Mouse (Mus musculus) cerebellum, postnatal 14 days (tissue): ENCODE measurements at regions not wholly inside any gene's neighbourhood (a gene's known extent, or its start where the extent isn't known, plus 50 kb on each side); places are given as distances from the start of the nearest gene placed in this dataset.
A peak's percentile ranks its signal among the peaks of the same experiment; 100 is the strongest.
"Not testable (repeated sequence)": the region's sequence is repeated elsewhere in the genome, so short reads cannot be mapped to it uniquely, and the experiment has no call there.

Source experiments
- DNase-seq, 2 experiments: peaks; one replicate each; pipeline ENCODE4 v3.0.0; 2021; ENCODE audit warnings: mixed read lengths in 2 of 2

DNA sequence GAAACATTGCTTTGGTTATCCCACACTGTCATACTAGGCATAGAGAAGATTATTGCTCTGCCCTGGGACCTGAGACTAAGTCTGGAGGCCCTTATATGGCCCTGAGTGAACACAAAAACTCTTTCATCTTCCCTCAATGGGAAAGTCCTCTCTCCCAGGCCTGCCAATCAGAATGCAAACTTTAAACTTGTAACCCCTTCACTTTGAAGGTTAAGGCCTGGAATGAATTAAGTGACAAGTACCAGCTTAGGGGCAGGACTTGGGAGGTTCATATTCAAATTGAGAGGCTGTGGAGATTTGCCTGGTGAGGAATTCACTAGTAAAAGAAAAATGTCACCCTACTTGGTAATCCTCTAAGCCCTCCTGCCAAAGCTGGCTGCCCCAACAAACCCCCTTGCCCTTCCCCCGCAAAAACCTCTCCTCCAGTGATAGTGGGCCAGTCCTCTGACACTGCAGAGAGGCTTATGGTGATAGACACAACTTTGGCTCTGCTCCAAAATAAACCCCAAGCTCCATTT lies 120.4 kb upstream of the Thpo start:
- no peak for DNase-seq

DNA sequence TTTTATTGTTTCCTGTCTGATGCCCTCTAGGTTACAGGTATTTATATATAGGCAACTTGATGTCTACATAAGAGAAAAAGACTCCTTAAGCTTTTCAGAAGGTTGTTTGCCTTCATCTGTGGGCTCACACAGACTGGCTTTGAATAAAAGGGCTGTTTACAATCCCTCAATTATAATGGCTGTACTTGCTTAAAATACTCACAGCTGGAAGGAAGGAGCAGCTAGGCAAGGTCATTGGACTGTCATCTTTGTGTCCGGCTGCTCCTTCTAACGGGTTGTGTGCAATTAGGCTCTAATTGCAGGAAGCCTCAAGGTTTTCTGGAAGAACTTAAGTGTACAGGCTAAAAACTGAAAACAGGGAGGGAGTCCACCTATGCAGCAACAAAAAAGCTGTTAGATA lies 103.8 kb upstream of the Thpo start:
- no peak for DNase-seq

DNA sequence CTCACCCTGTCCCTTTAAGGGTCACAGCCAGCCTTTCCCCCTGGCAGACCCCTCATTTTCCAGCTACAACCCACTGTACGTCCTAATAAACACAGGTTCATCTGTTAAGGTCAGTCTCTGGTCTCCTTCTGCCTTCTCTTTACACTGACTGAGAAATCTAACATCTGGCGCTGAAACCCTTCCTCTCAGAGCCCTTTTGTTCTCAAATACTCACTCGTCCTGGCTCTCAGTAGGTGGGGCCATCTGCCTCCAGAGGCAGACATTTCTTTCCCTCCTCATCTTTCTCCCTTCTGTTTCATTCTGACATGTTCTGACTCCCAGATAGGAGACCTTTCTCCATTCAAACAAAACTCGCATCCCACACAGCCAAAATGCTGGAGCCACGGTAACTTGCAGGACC lies 102.6 kb upstream of the Thpo start:
- no peak for DNase-seq

DNA sequence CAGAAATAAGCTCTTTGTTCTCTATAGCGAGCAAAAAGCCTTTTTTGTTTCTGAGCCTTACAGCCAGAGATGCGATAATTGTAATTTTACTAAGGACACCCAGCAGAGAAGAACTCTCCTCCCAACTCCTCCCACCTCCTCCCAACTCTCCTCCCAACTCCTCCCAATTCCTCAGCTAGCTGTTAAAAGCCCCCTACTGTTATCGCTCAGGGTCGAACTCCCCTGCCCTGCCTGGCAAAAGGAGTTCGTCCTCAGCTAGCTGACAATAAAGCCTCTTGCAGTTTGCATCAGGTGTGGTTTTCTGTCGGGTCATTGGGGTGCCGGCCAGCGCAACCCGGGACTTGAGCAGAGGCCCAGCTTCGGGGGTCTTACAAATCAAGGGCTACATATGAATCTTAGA lies 99.5 kb upstream of the Thpo start:
- DNase-seq, result not testable (repeated sequence)

DNA sequence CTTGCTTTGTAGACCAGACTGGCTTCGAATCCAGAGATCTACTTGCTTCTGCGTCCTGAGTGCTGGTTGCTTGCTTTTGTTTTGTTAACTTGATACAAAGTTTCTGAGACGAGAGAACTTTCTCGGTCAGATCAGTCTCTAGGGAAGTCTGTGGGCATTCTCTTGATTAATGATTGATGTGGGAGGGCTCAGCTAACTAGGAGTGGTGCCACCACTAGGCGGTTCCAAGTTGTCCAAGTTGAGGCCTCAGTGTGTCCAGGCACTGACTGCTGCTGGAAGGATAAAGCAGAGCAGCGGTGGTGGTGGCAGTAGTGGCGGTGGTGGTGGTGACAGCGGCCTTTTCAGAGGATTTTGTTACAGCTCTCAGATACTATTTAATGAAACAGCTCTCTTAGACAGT lies 99.0 kb upstream of the Thpo start:
- no peak for DNase-seq

DNA sequence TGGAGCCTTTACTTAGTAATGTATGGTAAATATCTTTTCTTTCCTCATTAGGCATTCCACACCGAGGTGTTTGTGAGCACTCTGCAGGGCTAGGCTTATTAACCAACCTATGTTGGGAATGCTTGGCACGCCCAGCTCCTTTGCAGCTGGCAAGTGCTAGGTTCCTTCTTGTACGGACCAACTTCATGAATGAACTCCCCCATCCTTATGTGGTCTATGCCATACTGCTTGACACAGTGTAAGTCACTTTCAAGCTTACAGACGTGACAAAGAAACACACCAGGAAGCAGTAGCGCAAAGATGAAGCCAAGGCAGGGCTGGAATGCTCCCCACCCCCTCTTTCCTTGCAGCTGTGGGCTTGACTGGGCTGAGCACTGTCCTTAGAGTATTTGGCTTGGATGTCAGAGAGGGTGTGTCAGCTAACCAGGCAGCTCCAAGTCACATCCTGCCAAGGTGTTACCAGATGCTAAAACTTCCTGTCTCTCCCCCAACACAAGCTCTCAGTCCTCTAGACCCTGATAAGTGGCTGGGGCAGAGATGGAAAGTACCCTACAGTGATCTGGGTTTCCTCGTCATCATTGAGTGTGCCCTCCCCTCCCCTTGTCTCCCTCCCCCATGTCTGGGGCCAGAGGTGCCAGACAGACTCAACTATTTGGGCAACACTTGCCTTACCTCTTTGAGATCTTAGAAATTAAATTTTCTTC lies 95.6 kb upstream of the Thpo start:
- no peak for DNase-seq

DNA sequence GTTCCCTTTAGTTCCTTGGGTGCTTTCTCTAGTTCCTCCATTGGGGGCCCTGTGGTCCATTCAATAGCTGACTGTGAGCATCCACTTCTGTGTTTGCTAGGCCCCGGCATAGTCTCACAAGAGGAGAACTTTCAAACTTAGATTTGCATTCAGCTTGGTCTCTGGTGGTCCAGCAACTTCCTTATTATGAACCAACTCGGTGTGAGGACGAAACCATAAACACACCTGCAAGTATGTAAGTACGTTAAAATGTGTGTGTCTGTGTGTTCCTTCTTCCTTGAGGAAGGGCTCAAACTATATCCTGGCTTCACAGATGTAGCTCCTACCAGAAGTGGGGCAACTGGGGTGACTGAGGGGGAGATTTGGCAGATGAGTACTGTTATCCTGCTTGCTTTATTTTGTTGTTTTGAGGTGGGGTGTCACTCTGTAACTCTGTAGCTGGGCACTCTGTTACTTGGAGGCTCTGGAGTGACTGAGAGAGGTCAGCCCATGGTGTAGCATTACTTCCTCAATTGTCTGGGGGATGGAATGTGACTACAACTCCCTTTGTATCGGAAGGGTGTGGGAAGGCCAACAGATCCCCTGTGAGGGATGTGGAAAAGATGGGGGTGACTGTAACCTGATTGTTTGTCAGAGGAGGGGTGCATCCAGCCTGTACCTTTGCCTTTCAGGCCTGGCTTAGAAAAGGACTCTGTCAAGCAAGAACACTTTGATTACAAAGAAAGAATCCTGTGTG lies 94.9 kb upstream of the Thpo start:
- no peak for DNase-seq

DNA sequence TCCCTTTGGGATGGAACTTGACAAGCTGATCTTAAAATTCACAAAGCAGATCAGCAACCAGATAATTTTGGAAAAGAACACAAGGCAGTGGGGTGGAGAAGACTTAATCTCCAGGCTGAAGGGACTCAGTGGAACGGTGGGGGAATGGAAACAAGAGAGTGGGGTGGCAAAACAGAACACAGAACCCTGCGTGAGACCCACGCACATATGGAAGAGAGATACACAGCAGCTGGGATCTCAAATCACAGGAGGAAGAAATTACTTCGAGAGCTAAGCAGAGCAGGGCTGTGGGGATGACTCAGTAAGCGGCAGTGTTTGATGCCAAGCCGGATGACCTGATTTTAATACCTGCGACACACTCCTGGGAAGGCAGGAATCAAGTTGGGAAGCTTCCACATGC lies 89.9 kb upstream of the Thpo start:
- peak; percentile 38 to 54 for DNase-seq

DNA sequence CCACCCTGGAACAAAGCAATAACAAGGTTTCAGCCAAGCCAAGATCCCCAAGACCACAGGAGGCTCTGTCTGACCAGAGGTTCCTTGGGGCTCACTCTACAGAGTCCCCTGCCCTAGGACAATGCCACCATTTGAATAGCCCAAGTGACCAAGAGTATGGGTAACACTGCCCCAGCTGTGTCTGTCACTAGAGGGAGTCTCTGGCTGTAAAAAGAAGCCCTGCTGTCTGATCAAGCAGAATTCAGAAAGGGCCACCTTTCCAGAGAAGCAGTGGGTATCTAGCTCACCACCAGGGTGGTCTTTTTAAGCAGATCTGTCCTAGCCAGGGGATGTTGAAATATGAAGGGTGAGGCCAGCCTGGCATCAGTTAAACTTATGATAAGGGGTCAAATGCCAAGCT lies 86.6 kb upstream of the Thpo start:
- DNase-seq, result no peak

DNA sequence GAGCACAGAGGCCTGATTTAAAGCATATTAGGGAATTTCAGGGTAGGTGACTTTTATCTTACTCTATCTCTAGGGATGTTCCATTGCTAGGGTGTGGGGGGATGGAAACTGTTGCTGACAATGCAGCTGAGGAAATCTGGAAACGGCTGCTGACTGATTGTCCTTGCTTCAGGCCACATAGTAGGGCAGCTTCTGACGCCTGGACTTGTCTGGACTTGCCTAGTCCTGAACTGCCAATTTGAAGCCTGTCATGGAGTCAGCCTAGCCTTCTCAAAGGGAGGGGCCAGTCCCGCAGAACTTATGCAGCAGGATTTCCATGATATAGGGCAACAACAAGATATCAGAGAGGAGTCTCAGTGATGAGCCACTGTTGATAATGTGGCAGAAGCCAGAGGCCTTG lies 85.3 kb upstream of the Thpo start:
- DNase-seq, result no peak

DNA sequence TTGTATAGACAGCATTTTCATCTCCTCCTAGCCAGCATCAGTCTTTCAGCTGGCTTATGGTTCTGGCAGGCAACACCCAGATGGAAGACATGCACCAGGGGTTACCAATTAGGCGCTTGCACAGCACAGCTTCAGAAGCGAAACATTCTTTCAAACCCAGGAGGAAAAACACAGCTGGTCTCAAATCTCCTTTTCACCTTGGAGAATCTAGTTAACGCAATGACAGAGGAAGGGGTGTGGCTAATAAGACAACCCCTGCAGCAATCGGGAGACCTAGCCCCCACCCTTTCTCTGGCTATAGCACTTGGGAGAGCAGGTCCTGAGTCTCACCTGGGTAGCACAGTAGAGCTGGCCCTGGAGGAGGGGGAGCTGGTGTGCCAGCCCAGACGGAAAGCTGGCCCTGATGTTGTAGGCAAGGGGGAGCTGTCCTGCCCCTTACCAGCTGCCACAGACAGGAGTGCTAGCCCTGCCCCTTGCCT lies 84.4 kb upstream of the Thpo start:
- no peak for DNase-seq

DNA sequence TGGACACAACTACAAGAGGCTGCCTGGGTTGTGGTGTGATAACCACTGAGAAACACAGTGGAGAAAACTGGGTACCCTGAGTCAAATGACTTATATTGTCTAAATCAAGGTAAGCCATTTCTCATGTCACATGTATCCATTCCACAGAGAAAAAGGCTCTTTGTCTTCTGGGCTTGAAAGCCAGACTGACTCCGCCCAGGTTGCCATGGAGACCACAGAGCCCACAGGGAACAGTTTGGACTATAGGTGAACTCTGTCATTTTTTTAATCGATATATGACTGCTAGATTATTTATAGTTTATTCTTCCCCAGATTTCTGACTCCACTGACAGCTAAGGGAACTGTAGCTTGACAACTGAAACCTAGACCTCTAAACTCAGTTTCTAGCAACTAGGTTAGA lies 80.7 kb upstream of the Thpo start:
- no peak for DNase-seq

DNA sequence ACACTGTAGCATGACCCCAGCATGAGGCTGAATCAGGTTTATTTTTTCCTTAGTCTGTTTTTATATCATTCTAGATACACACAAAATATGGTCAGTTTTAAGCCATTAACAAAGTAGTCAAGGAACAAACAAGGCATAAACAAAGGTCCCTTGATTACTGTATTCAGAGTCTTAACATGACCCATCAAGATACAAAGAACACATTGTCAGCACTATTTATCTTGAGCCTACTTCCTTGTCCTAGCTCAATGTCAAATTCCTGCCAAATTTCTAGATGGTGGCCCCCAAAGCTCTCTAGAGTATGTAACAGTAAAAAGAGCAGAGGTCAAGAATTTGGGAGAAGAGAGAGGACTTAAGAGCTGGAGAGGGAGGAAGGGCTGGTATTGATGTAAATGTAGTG lies 79.9 kb upstream of the Thpo start:
- DNase-seq, result no peak

DNA sequence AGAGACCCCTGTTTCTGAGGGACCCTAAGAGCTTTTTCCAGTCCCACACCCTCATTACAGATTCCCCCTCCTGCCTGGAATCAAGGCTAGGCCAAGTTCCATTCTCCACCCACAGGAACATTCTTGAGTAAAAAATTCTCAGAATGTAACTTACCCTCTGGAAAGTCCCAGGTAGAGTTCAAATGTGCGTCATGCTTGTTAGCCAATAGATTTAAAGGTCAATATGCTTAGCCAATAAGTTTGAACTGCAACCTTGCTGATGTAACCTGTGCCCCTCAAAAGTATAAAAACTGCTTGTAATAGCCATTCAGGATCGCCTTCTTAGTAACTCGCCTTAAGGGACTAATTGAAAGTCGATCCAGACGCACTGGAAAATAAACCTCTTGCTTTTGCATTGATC lies 77.7 kb upstream of the Thpo start:
- not testable (repeated sequence) for DNase-seq

DNA sequence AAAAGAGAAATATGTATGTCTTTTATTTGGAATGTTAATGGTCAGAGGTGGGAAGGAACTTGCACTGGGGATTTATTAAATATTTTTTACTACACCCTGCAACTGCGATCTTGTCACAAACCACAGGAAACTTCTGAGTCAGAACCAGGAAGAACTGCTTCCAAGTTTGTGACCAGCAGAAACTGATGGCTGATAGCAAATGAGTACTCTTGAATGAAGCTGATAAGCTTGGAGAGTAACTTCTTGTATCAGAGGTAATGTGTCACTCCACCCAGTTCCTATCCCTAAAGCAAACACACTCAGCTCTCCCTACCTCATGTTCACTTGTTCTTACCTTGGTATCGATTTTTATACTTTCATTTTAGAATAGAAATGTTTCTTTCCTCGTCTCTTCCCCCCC lies 76.0 kb upstream of the Thpo start:
- DNase-seq, result no peak

DNA sequence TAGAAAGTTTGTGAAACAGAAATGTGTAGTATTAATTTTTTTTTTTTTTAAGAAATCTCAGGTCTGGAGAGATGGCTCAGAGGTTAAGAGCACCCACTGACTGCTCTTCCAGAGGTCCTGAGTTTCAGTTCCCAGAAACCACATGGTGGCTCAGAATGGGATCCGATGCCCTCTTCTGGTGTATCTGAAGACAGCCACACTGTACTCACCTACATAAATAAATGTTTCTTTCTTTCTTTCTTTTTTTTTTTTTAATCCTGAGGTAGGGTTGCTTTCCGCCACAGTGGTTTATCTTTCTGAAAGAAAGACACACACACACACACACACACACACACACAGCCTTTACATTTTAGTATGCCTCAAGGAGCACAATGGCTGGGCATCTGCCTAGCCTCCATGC lies 74.0 kb upstream of the Thpo start:
- DNase-seq, result no peak

DNA sequence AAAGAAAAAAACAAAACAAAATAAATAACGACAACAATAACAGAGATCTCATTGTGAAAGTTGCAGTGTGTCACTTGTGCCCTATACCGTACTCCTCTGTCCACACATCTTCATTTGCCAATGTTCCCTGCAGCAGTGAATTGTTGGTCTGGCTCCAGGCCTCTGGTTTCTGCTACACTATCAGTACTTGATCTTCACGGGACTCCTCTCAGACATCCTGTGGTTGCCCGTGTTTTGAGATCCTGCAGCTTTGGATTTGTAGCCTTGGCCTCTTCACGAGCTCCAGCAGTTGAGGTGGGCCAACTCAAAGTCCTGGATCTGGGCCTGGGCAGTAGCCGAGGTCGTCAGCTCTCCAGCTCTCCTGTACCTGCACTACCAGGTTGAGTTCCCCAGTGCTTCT lies 72.4 kb upstream of the Thpo start:
- DNase-seq, result no peak

DNA sequence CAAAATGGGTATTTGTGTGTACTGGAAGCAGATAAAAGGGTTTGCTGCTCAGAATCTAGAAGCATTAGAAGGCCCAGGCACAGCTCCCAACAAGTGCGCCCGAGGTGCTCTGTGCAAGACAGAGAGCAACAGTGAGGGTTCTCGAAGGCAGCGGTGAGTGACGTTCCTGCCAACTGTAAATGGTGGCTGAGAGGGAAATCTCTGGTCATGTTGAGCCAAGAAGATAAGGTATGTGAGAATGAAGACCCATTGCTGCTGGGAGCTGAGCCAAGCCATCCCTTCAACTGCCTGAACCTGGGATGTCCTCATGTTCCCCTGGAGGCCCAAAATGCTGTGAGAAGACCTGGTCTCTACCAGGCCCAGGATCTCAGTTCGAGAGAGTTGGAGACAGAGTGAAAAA lies 71.5 kb upstream of the Thpo start:
- no peak for DNase-seq

DNA sequence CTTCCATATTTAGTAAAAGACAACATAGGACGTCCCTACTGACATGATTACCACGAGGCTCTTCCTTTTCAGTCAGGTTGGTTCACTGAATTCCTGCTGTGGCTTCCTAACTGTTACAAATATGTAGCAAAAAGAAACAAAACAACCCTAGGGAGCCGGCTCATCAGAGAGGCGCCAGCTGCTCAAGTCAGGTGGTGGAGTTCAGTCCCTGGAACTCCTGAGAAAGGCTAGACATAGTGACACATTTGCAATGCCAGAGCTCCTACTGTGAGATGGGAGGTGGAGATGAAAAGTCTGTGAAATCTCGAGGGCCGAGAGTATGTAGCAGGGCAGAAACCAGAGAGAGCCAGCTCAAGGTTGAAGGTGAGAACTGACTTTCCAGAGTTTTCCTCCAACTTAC lies 70.8 kb upstream of the Thpo start:
- DNase-seq, result peak; percentile 34 to 39

DNA sequence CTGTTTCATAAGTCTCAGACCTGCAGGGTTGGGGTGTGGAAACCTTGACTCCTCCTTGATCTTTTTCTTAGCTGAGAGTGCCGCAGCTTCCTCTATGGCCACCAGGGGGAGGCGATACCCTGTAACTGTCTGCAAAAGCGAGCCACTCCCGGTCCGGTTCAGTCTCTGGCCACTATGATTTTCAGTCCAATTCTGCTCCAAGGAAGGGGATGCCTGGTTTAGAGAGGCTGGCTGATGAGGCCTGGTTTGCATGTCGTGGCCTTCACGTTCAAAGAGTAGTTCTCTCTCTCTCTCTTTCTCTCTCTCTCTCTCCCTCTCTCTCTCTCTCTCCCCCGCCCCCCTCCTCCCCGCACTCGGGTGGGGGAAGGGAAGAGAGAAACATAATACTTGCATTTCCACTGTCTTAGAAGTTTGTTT lies 70.3 kb upstream of the Thpo start:
- peak; percentile 89 to 90 for DNase-seq

DNA sequence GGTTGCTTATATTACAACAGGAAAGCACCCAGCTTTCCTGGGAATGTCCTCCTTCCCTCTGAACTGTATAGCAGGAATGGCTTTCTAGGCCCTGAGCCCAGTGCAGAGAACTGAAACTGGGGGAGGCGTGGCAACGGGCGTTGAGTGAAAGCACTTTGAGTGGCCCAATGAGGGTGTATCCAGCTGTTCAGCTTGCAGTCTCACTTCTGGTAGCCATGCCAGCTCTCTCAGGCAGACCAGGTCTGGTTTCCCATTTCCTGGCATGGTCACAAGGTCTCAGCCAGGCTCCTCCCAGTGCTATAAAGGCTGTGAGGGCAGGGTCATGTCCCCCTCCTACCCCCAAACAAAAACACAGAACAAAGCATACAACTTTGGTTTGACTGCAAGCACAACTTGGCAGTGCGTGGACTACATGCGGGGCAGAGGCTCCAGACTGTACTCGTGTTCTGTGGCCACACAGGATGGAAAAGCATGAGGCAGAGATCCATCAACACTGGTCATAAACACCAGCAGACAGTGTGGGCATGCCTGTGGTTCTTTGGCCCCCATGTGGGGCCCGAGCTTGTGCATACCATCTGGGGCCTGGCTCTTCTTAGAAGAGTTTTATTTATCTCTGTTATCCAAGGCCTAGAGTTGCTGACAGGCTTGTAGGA lies 69.1 kb upstream of the Thpo start:
- no peak for DNase-seq

DNA sequence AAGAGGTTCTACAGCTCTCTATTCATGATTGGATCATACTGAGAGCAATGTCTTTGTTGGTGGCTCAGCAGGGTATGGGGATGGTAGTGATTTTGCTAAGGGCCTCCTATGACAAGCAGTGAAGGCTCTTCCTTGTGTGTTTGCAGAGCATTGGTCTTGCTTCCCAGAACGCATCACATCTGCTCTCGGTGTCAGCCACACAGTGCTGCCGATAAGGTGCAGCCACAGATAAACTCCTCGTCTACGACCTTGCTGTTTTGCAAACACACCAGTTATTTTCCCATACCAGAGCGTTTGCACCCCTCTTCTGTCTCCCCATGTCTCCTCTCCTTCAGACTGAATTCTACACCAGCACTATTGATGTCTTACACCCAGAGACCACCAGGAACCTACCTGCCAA lies 68.4 kb upstream of the Thpo start:
- no peak for DNase-seq

DNA sequence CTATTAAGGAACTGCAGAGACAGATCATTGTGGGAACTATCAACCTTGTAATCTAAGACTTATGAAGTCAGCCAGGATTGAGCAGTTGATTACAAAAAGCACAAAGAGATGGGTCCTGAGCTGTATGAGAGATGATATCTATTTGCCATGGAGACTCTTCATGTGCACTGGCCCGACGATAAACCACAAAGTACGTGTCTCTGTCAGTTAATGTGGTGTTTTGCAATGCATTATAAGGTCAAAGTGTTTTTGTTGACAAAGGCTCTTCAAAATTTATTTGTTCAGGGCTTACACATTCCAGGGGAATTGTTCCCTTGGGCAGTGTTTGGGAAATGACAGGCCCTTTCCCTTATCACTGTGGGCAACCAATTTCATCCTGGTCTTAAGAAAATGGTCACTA lies 65.7 kb upstream of the Thpo start:
- DNase-seq, result no peak

DNA sequence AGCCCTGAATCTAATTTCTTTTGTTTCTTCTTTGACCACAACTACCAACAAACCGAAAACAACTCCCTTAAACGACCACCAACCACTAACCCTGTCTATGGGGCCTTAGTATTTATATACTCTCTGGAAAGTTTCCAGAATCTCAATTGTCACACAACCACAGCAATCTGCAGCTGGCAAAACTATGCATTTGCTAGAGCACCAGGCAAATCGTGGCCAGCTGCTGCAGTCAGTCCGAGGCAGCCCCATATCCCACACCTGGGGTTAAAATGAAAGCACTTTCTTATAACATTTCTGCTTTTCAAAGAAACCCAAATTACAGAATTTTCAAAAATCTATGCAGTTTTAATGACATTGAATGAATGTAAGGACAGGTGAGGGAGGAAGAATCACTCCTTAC lies 63.8 kb upstream of the Thpo start:
- no peak for DNase-seq
